Mouse (Mus musculus): ENCODE measurements at regions not wholly inside any gene's neighbourhood (a gene's known extent, or its start where the extent isn't known, plus 50 kb on each side); places are given as distances from the start of the nearest gene placed in this dataset.

DNA sequence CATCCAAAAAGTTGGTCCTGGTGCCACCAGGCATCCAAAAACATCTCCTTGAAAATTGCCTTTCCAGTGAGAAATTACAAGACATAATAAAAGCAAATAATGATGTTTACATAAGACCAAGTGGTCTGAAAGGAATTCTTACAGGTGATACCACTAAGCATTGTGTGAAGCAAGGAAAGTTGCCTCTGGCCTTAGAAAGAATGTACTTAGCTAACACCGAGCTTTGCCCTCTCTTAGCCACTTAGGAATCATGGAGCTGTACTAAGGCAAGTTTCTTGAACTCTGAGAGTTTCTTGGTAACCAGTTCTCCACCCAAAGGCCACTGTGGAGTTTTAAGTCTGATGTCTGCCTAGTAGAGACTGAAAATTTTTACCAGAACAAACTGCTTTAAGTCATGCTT lies 359.4 kb upstream of the Cdh11 start:
- DNase-seq (ENCODE audit: low read depth), result no peak

DNA sequence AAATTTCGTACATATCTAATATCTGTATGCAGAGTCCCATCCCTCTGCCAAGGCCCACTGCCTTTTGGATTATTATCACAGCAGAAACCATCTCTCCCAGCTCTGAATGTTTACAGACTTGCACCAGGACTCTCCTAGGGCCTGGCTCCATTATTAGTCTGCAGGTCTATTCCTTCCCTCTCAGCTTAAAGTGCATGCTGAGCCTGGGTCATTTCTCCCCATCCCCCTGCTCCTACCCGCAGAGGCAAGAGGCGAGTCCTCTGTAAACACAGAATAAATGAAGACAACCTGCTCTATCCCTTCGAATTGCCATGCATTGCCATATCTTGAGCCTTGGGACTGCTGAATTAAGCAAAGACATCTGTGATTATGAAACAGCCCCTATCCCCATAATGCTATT lies 362.6 kb upstream of the Cdh11 start:
- no peak for DNase-seq (ENCODE audit: low read depth)

DNA sequence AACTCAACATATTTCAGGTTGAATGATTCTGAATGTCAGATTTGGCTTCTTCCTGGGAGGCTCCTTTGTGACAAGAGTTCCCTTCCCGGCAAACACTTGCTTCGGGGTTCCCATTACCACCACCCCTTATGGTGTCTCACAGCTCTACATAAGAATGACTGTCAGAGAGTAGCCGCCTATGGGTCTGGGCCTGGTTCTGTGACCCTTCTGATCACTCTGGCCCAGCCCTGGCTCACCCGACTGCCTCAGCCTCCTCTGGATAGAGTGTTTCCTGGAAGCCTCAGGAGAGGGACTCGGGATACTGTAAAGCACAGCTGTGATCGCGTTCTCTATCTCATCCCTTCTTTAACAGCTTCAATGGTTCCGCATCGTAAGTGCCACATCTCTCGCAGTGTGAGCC lies 363.0 kb upstream of the Cdh11 start:
- DNase-seq (ENCODE audit: low read depth), result no peak

DNA sequence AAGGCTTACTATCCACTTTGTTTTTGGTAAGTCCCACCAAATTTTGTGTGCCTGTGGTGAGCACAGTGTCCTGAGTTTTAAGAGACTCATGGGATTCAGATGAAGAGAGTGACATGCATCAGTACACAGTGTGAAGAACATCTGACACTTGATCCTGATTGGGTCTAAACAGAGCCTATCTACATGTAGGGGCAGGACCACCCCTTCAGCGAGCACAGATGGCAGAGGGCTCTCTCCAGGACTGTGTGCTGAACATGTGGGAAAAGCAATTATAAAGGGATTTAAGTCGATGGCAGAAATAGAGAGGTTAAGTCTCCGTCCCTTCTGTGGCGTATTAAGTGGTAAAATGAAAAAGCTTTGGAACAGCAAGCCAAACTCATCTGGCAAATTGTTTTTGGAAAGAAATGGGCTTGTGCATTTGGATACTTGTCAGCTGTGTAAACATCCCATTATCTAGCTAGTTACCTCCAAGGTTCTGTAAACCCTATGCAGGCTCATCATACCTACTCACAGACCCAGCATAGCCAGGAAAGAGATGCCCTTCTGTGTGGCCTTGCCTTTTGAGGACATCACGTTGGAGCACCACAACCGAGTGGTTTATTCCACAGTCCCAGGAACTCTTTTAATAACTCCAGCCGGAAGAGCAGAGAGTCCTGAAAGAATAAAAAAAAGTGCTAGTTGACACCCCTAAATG lies 381.3 kb upstream of the Cdh11 start:
- DNase-seq (ENCODE audit: low read depth), result no peak

DNA sequence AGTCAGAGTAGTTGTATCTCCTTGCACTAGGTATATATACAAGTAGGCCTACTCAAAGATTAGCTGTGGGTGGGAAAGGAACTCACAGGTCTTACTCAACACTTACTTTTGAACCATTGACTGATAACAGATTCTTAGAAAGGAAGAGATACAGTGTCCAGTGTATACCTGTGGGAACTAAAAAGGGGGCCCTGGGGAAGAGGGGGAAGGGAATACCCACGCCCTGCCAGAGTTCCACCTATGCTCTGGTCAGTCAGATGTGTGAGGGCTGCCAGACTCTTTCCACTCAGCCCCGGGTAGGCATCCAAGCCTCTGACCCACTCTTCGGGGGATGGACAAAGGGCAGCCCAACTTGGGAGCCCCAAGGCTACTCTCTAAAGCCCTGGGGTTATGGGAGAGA lies 387.9 kb upstream of the Cdh11 start:
- no peak for DNase-seq (ENCODE audit: low read depth)

DNA sequence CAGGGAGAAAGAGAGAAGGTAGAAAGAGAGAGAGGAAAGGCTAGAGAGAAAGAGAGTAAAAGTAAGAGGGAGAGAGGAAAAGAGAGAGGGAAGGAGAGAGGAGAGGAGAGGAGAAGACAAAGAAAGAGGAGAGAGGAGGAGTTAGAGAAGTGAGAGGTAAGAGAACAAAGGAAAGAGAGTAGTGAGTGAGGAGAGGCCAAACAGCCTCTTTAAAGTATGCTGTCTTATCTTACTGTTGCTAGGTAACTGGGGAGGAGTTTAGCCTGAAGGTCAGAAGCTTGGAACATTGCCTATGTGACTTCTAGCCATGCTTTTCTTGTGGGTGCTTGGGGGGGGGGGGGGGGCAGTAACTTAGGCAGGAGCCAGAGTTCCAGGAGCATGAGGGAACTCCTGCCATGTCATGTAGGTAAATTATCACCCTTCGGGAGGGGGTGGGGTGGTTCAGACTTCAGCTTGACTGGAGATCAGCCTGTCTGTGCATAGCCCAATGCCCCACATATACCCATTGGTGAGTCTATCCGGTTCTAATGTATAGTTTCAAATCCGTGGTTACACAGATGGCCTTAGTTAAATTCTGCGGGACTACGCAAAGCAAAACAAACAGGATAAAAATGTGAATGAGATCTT lies 388.5 kb upstream of the Cdh11 start:
- DNase-seq (ENCODE audit: low read depth), result no peak

DNA sequence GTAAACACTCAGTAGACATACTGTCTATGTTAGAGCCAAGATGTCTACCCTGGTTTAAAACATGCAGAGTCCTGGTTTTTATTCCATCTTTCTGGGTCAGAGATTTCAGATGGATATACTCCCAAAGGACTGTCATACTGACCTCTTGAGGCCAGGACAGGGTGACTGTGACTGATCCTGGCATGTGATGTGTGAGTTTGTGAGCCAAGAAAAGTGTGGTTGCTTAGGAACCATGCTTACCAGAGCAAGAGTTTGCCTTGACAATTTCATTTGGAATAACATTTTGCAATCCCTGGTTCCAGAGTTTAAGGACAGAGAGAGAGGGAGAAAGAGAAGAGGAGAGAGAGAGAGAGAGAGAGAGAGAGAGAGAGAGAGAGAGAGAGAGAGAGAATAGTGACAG lies 395.2 kb upstream of the Cdh11 start:
- no peak for DNase-seq (ENCODE audit: low read depth)

DNA sequence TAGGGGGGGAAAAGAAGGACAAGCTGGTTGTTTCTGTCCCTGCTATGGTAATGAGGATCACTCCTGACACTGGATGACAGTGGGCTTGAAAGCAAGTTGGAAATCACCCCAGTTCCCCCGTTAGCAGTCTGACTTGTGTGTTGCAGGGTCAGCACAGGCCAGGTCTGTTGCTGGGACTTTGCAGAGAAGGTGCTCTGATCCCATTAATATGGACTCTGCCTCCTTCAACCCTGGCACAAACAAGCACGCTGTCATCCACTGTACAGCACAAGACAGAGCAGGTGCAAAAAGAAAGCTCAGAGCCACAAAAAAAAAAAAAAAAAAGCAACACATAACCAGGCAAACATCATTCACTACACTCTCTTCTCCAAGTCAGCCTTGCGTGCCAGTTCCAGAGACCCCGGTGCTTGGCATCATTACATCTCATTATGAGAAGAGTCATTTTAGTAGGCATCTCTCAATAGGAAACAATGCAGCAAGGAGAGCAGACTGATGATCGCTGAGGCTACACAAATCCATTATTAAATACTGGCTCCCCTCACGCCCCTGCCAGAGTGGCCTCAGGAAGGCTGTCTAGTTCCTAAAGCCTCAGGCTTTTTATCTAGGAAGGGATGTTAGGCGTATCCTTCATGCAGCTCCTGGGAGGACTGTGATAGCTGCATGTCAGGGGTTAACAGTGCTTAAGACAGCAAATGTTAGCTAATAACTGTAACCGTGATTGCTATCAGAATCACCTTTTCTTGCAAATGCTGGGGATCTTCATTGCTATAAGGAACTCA lies 403.5 kb upstream of the Cdh11 start:
- no peak for DNase-seq (ENCODE audit: low read depth)

DNA sequence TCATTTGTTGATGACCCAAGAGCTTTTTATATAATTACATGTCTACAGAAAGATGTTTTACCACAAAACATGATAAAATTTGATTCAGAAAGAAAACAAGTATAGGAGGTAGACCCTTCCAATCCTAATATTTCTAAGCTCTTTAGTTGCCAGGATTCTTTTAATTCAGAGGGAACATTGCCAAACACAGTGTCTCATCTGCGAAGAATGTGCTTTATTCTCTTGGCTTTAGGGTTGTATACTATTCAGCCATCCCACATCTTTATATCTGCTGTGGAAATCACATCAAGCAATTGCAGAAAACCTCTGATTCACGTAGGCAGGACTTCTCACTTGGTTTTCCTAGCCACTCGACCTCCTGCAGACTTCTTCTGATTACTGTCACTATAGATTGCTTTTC lies 412.8 kb upstream of the Cdh11 start:
- no peak for DNase-seq (ENCODE audit: low read depth)

DNA sequence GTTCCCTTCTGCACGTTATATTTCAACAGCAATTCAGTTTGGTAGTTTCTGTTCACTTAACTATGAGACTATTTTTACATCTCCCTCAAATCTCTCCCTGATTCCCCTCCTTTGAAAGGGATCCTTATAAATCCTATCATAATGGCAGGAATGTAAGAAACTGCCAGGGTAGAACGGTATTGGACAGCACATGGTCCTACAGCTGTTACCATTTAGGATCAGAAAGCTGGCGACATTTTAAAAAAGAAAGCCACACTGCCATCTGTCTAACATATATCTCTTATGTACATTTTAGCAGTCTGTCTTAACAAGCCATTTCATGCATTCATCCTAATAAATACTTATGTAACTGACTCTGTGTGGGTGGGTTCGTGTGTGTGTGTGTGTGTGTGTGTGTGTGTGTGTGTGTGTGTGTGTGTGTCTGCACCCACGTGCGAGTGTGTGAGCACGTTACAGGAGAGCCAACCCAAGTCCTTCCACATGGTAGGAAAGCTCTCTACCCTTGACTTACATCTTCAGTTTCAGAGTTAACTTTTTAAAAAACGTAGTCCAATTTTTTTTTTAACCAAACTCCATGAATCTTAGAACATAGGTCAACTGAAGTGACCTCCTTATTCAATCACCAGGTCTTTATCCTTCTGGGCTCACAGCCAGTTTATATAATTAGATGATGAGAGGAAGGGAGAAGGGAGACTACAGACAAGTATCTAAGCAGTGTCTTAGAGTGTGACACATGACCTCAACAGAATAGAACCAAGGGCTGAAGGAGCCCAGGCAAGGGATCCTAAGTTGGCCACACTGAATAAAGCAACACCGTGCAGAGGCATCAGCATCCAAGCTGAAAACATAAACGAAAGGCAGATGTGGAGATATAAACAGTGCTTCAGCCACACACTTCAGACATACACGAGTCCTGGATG lies 414.5 kb upstream of the Cdh11 start:
- no peak for DNase-seq (ENCODE audit: low read depth)

DNA sequence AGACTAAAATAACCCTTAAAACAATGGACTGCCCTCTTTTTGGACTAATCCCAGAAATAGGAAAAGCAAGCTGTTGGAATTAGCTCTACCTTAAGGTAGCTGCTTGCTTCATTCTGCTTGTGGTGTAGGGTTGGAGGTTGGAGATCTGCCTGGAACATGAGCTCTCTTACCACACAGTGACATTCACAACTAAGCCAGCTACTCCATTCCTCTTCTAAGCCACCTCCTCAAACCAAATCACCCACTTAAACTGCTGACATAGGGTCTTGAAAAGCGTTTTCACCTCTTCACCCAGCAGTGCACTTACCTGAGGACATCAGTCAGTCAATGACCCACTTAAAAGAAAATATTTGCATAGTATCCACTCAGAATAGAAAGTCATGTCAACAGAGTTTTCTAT lies 418.3 kb upstream of the Cdh11 start:
- DNase-seq (ENCODE audit: low read depth), result no peak

DNA sequence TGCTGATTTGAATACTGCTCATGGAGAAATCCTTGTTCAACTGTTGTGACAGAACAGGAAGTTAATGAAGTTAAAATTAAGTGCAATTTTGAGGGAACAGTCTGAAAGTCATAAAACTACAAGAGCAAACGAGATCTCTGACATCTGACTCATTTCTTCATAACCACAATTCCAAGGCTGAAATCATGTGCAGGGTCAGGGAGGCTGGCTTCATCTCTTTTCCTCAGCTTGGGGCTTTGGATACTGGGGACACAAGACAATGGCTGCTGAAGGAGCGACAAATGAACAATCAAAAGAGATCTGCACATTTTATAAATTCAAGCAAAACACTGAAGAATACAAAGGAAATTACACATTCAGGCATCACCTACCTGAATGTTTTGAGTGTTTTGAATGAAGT lies 429.2 kb upstream of the Cdh11 start:
- no peak for DNase-seq (ENCODE audit: low read depth)

DNA sequence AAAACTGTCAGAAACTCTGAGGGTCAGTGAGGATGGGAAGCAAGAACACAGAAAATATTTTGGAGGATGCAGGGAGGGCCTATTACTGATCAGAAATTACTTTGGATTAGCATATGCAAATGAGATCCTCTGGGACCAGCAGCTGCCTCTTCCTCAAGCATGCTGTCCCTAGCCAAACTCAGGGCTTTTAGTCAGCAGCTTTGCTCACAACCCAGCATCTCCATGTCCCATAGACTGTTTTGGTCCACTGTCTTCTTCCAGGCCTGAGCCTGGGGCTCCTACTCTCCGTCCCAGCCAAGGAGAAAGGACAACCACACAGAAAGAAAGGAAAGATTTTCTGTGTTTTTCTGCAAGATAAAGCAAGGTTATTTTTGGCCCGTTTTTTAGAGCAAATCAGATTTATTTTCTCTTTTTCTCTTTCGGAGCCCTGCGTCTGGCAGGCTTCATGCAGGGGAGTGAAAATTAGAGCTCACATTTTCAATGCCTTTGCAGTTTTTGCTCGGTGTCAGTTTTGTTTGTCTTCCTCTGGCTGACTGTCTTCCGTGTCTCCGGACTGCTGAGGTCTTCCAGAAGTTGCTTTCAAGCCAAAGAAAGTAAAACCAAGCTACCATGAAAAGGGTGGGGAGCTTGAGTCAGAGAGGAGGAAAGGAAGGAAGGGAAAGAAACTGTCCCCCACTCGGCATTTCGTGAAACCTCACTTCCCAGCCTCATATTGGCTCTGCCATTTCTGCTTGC lies 445.5 kb upstream of the Cdh11 start:
- no peak for DNase-seq (ENCODE audit: low read depth)

DNA sequence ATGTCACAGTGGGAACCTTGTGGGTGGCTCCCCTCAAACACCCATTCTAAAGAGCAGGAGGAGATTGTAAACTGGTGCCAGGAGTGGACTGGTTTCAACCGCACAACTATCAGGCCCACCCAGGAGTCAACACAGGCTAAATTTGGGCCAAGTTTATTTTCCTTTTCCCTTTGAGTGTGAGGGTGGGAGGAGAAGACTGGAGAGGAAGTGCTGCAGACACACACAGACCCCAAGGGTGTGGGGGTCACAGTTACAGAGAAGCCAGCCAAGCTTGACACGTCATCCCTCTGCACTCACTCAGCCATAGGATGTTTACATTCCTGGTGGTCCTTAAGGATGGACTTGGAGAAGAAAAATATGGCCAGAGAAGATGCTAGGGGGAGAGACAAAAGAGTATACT lies 448.9 kb upstream of the Cdh11 start:
- DNase-seq (ENCODE audit: low read depth), result no peak

DNA sequence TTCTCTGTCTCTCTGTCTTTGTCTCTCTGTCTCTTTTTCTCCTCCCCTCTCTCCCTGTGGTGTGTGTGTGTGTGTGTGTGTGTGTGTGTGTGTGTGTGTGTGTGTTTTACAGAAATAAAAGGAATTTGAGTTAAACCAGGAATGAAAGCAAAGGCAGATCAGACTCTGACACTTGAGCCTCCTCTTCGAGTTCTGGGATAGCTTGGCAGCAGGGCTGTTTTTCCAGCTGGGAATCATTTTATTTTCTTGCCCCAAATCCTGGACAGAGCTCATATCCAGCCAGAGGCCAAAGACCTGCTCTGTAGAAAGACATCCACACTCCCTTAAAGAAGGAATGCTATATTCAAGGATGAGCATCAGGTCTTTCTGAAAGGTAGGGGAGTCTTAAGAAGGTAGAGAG lies 450.2 kb upstream of the Cdh11 start:
- no peak for DNase-seq (ENCODE audit: low read depth)

DNA sequence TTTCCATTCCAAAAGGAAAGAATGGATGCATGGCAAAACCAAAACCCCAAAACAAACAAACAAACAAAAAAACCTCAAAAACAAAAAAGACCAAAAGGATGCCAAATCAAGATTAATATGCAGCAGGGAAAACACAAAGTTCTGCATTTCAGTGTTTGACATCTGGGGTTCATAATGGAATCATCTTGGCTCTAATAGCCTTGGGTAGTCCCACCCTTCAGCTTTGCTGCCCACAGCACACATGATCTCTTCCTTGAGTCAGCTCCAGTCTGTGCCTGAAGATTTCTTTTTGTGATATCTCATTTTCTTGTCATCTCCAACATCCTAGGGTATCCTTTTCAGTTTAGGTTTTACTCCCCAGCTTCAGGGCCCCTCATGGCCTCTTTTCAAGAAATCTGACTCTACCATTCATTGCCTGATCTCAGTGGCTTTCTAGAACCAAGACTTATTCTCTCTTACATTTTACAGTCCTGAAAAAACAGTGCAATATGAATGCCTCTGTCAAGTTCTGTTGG lies 453.1 kb upstream of the Cdh11 start:
- DNase-seq (ENCODE audit: low read depth), result no peak

DNA sequence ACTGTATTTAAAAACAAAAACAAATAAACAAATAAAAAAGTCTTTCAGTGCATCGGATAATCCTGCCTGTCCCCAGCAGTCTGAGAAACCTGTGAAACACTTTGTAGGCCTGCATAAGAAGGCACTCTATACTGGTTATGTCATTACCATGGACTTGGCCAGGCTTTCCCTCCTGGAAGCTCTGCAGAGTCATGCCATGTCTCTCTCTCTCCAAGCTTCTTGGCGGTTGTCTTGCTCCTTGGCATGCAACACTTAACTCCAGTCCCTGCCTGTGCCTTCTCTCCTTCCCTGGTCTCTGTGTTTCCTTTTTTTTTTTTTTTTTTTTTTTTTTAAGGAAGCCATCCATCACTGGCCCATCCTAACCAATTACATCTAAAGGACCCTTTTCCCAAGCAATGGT lies 458.7 kb upstream of the Cdh11 start:
- no peak for DNase-seq (ENCODE audit: low read depth)

DNA sequence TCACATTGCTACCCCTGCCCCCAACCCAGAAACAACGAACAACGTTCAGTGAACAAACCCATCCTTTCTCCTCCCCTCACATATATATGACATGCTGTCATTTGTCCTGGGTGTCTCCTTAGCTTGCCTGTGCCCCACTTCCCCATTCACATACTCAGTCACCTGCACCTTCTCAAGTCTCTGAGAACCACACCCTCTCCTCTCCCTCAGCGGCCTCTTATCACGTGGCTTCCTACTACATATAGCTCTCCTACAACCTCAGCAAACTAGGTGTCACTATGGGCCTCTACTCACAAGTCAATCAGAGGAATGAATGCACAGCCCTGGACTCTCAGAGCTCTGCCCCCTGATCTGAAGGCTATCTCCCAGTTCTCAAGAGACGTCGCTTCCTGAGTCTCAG lies 459.2 kb upstream of the Cdh11 start:
- DNase-seq (ENCODE audit: low read depth), result no peak

DNA sequence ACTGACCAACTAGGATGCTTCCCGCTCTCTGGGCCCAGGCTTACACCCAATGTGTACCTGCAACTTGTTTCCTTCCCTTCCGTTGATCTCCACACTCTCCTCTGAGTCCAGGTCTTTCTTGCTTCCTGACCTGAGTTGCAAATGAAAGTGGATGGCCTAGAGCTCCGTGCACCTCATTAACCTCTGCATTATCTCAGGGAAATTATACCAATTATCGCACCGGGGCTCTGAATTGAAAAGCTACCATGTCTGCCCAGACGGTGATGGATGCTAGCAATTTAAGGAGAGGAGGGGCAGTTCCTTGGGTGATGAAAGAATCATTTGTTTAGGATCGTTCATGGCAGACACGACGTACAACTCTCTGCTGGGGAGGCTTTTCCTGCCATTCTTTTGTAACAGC lies 460.4 kb upstream of the Cdh11 start:
- DNase-seq (ENCODE audit: low read depth), result no peak

DNA sequence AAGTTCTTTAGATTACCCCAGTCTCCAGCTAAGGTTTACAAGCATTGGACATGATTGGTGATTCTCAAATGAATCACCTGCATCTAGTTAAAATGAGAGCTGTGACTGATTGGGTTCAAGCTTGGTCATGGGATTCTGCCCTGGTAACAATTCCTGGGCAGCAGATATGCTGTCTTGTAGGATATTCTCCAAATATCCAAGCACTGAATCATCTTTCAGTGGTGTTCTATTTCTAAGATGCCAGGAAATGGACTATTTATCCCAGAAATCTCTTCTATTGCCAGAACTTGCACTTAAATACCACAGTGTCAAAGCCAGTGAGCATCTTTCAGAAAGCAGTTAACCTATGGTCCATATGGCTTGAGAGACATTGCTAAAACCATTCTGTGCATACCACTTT lies 475.8 kb upstream of the Cdh11 start:
- DNase-seq (ENCODE audit: low read depth), result no peak

DNA sequence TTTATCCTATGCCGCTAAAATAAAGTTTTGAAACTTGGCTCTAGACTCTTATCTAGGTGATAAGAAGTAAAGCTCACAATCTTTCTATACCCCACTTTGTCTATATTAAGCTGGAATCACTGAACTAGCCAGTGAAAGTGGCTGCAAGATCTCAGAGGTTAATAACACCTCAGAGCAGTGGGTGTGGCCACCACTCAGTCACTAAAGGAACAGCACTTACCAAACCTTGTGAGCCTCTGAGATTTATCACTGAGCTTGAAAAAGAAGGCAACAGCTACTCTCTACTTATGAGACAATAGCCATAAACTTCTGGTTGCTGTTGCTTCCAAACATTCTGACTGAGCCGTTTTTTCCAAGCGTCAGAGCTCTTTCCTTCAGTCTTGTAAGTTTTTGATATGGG lies 484.6 kb upstream of the Cdh11 start:
- no peak for DNase-seq (ENCODE audit: low read depth)

Measured in naive thymus-derived CD4-positive, alpha-beta T cell, adult 2 months (primary cell).